Mouse (Mus musculus): ENCODE measurements around the gene Fam214b.
A peak's percentile ranks its signal among the peaks of the same experiment; 100 is the strongest.

DNA sequence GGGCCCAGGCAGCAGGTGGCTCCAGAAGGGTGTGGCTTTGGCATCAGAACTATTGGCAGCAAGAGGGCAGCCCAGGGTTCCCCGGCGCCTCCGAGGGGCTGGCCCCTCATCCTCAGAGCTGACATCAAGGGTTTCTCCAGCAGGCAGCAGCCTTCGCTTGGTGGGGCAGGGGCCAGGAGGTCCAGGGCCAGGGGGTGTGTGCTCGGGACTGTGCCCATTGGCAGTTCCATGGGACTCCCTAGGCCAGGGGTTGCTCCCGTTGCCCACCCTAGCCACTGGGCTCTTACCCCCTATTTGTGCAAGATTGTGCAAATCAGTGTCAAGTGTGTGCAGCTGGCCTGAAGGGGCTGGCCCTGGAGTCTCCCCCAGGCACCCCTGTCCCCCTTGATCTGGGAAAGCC, 10.2 kb downstream of the Fam214b start:
- TF ChIP-seq CTCF (IDR thresholded peaks at IDR 0.05; ENCODE audit: low read depth) (peak; percentile 13; the same call in 1 of the 2 replicates), EP300 (IDR thresholded peaks at IDR 0.05; ENCODE audit: low read depth) (no peak)
